Mouse (Mus musculus): ENCODE data around the gene Irx6.
A peak's percentile ranks its signal among the peaks of the same experiment; 100 is the strongest.

The Irx6 gene

GRCm38 (mm10) chr8:92674244-92675128 is at the start of gene Irx6:
Gene Irx6 (plus strand): TSS chr8:92674288.
- no peak for DNase-seq (ENCODE audit: extremely low read depth, insufficient read length, low spot score)

GRCm38 (mm10) chr8:92628711-92629650 is 45.1 kb upstream of the Irx6 start:
- no peak for DNase-seq (ENCODE audit: extremely low read depth, insufficient read length, low spot score)

DNA sequence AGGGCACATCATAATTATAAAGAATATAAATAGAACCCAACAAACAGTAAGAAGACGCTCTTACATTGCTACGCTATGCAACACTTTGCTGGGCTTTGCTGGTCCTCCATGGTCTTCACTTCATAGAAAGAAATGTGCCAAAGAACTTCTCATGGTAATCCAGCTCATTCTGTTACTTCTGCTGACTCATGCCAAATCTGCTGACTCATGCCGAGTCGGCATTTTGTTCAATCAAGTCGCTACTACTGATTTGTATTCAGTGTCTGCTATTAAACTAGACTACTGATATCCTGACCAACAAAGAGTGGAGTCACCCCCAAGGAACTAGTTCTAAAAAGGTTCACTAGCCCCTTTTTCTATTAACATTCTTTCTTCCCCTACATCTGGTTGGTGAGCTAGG is 40.9 kb upstream of the Irx6 start:
- no peak for DNase-seq (ENCODE audit: extremely low read depth, insufficient read length, low spot score)

- DNase-seq (ENCODE audit: extremely low read depth, insufficient read length, low spot score), result no peak
These were observed 33.3 kb upstream of the Irx6 start for GRCm38 (mm10) chr8:92640820-92641219.

- DNase-seq (ENCODE audit: extremely low read depth, insufficient read length, low spot score), result peak; percentile 3
These were observed 27.5 kb upstream of the Irx6 start for GRCm38 (mm10) chr8:92646637-92647036.

GRCm38 (mm10) chr8:92664207-92664606 is 9.9 kb upstream of the Irx6 start:
- no peak for DNase-seq (ENCODE audit: extremely low read depth, insufficient read length, low spot score)

DNA sequence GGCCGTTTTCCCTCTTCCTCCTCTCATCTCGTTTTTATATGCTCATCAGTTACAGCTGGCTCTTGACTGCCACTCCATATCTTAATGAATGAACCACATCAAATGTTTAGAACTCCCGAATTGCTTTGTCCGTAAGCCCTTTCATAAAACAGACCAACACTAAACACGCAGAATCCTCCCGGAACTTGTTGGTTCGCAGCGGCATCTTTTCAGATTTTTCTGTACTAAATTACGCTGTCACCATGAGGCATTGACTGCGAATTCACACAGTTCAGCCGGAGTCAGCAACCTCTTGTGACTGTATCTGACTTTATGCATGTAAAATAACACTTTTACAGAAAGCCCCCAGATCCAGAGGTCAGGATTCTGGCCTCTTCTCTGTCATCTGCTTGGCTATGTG is 3.9 kb upstream of the Irx6 start:
- no peak for DNase-seq (ENCODE audit: extremely low read depth, insufficient read length, low spot score)

- DNase-seq (ENCODE audit: extremely low read depth, insufficient read length, low spot score), result no peak
These were observed 3.4 kb upstream of the Irx6 start for GRCm38 (mm10) chr8:92670656-92671195.

DNA sequence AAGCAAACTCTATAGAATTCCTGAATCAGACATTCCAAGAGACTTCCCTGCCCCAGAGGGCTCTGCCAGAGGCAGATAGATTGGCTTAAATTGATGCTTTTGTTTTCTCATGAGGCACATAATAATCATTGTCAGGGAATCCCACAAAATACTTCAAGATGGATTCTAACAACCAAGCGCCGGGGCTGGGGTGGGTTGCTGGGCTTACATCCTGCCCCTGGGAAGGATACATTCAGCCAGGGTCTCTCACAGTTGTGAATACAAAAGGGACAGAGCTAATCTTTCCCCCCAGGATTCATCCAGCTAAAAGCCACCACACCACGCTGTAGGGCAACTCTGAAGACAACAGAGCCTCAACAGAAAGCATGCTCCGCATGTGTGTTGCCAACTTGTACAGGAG is 2.2 kb upstream of the Irx6 start:
- DNase-seq (ENCODE audit: extremely low read depth, insufficient read length, low spot score), result no peak

GRCm38 (mm10) chr8:92673101-92673500 is 987 bp upstream of the Irx6 start:
- DNase-seq (ENCODE audit: extremely low read depth, insufficient read length, low spot score), result no peak

- no peak for DNase-seq (ENCODE audit: extremely low read depth, insufficient read length, low spot score)
These were observed 389 bp upstream of the Irx6 start for GRCm38 (mm10) chr8:92673555-92674243.

- DNase-seq (ENCODE audit: extremely low read depth, insufficient read length, low spot score), result no peak
These were observed 4.3 kb downstream of the Irx6 start for GRCm38 (mm10) chr8:92678407-92678806.

GRCm38 (mm10) chr8:92697361-92697760 is 23.3 kb downstream of the Irx6 start:
- DNase-seq (ENCODE audit: extremely low read depth, insufficient read length, low spot score), result no peak

- no peak for DNase-seq (ENCODE audit: extremely low read depth, insufficient read length, low spot score)
These were observed 24.3 kb downstream of the Irx6 start for GRCm38 (mm10) chr8:92698411-92698810.

DNA sequence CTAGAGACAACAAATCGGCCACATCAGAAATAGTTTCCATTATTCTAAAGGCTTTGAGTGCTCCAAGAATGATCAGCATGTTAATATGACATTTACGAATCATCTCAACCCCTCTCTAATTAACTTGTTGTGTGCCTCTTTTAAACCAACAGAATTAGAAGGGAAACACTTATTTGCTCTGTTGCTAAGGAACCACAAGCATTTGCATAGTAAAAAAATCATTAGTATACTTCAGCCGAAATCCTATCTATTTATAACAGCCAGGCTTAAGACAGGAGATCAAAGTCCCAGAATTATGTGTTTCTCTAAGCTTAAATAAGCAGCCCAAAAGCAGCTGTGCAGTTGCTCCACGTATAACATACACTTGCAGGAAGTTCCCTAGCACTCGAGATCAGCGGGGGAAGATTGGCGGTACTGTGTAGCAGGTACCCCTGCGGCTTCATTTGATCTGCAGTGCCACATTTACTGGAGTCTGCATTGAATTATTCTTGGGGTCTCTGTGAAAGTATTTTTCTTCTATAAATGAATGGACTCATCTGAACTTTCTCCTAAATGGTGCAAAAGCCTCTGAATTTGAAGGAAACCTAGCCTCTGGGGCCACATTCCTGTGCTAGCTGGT is 25.9 kb downstream of the Irx6 start:
- no peak for DNase-seq (ENCODE audit: extremely low read depth, insufficient read length, low spot score)

GRCm38 (mm10) chr8:92703375-92703774 is 29.3 kb downstream of the Irx6 start:
- DNase-seq (ENCODE audit: extremely low read depth, insufficient read length, low spot score), result no peak

GRCm38 (mm10) chr8:92706311-92706710 is 32.2 kb downstream of the Irx6 start:
- peak; percentile 41 for DNase-seq (ENCODE audit: extremely low read depth, insufficient read length, low spot score)

GRCm38 (mm10) chr8:92713286-92713685 is 39.2 kb downstream of the Irx6 start:
- no peak for DNase-seq (ENCODE audit: extremely low read depth, insufficient read length, low spot score)

- no peak for DNase-seq (ENCODE audit: extremely low read depth, insufficient read length, low spot score)
These were observed 43.3 kb downstream of the Irx6 start for GRCm38 (mm10) chr8:92717418-92717817.

- no peak for DNase-seq (ENCODE audit: extremely low read depth, insufficient read length, low spot score)
These were observed 44.0 kb downstream of the Irx6 start for GRCm38 (mm10) chr8:92718057-92718456.
